In genomic region chr12:4840741-4841140, GRCm38 (mm10) we compare ENCODE assay signal across 8 mouse cellular contexts. TPM values are rescaled to one million over a fixed set of nuclear protein-coding genes. Genes with fewer than 3 reads are reported as not detected.
DNase-seq lines count a peak whose midpoint lies in the region; ATAC-seq and TF ChIP-seq lines count a peak whose summit lies in the region.

No protein-coding gene starts in this region.

- no peaks in the 10 kb centered on the region for H3K27me3 ChIP-seq in liver, adult 2 months (ENCODE audit: control insufficient read depth, insufficient read depth, low read length)
- H3K27me3 ChIP-seq in embryonic facial prominence, embryonic 10.5 days (replicated peaks; ENCODE audit: low read depth, poor library complexity, severe bottlenecking): peaks cover 32% of the 10 kb centered on the region
- peaks cover 25% of the 10 kb centered on the region for H3K27me3 ChIP-seq in hindbrain, embryonic 12.5 days

- H3K9ac ChIP-seq in liver, adult 2 months (ENCODE audit: low read depth, low read length): peak overlapping the region; percentile 63
- peak overlapping the region; percentile 78 for H3K9ac ChIP-seq in hindbrain, embryonic 12.5 days

- DNase-seq in liver, adult 2 months (ENCODE audit: extremely low read depth, low read depth, low spot score): no peak
- DNase-seq in liver (no peak), MN1 (ENCODE audit: low spot score) (no peak)
- DNase-seq in embryonic facial prominence, embryonic 10.5 days (ENCODE audit: low spot score): no peak
- peak; percentile 12 for DNase-seq in lung, postnatal 25 days (ENCODE audit: low spot score)
- DNase-seq in retina, embryonic 14.5 days (ENCODE audit: low spot score): no peak
- no peak for DNase-seq in gastrocnemius, adult 8-10 months (ENCODE audit: low spot score in 2 of 2)

- no peaks in the 10 kb centered on the region for H3K9me3 ChIP-seq in embryonic facial prominence, embryonic 10.5 days
- no peaks in the 10 kb centered on the region for H3K9me3 ChIP-seq in hindbrain, embryonic 12.5 days (replicated peaks)

- 0 out of 2 replicates have a peak, but pooled peaks have one; percentile 3 for ATAC-seq in hindbrain, embryonic 12.5 days (ENCODE audit: low FRiP score)

- no peaks in the 10 kb centered on the region for H3K36me3 ChIP-seq in liver, adult 2 months (ENCODE audit: control insufficient read depth, insufficient read depth, low read length)
- no peaks in the 10 kb centered on the region for H3K36me3 ChIP-seq in embryonic facial prominence, embryonic 10.5 days (replicated peaks)
- no peaks in the 10 kb centered on the region for H3K36me3 ChIP-seq in hindbrain, embryonic 12.5 days

- H3K27ac ChIP-seq in liver, adult 2 months (replicated peaks; ENCODE audit: insufficient read depth, low read depth, low read length): no peak overlapping the region
- H3K27ac ChIP-seq in embryonic facial prominence, embryonic 10.5 days (replicated peaks): peak overlapping the region; percentile 82
- no peak overlapping the region for H3K27ac ChIP-seq in hindbrain, embryonic 12.5 days

- H3K4me1 ChIP-seq in liver, adult 2 months (ENCODE audit: control insufficient read depth, insufficient read depth, low read length): peaks cover 9% of the 10 kb centered on the region
- H3K4me1 ChIP-seq in embryonic facial prominence, embryonic 10.5 days: peaks cover 29% of the 10 kb centered on the region
- H3K4me1 ChIP-seq in hindbrain, embryonic 12.5 days: peaks cover 18% of the 10 kb centered on the region

- no peak for TF ChIP-seq CTCF in liver, adult 2 months (IDR thresholded peaks at IDR 0.05; ENCODE audit: low read depth, low read length)

- TF ChIP-seq POLR2A in liver, adult 2 months (IDR thresholded peaks at IDR 0.05; ENCODE audit: extremely low read depth, insufficient read depth, low read length): no peak

- no peaks in the 10 kb centered on the region; the same call in 1 of the 2 replicates for H3K79me2 ChIP-seq in liver, adult 2 months (ENCODE audit: control insufficient read depth, insufficient read depth, low read length)

- WGBS in liver, adult 2 months: 17% methylated on average over 11 of the region's 11 CpGs
- under 1% methylated on average over 11 of the region's 11 CpGs for WGBS in embryonic facial prominence, embryonic 10.5 days
- 0% methylated on average over 11 of the region's 11 CpGs for WGBS in hindbrain, embryonic 12.5 days

- peak overlapping the region; percentile 92 for H3K4me2 ChIP-seq in hindbrain, embryonic 12.5 days (replicated peaks)

- H3K4me3 ChIP-seq in liver, adult 2 months (ENCODE audit: insufficient read depth, low read depth, low read length): peak overlapping the region; percentile 59
- H3K4me3 ChIP-seq in embryonic facial prominence, embryonic 10.5 days: peak overlapping the region; percentile 88
- H3K4me3 ChIP-seq in hindbrain, embryonic 12.5 days: peak overlapping the region; percentile 79

RNA-seq across cellular contexts. Expression of gene Fkbp1b, which starts 0.7 kb away (rescaled TPM):
- 0.13 and 0.55 TPM in 2 replicates for total RNA-seq in liver, adult 2 months (2014; rRNA removed)
- polyA plus RNA-seq in liver, adult 2 months (2012; rRNA removed): 0.25 and 0.80 TPM in 2 replicates
- 6.4 and 9.7 TPM in 2 replicates for polyA plus RNA-seq in embryonic facial prominence, embryonic 10.5 days (2016; fragmentation: Nextera tagmentation; extraction: Ambion mirVana)
- polyA plus RNA-seq in hindbrain, embryonic 12.5 days (2016; fragmentation: Nextera tagmentation; extraction: Ambion mirVana): 13.4 and 18.6 TPM in 2 replicates
- total RNA-seq in gastrocnemius, adult 8-10 months (2022): under 1 TPM in 1 of 4 experiments, not detected in 3; 0.58 TPM

RNA-seq across cellular contexts. Expression of gene Wdcp, which starts 2.4 kb away (rescaled TPM):
- total RNA-seq in liver, adult 2 months (2014; rRNA removed): 7.9 and 8.0 TPM in 2 replicates
- polyA plus RNA-seq in liver, adult 2 months (2012; rRNA removed): 7.4 and 8.4 TPM in 2 replicates
- 25.9 and 26.0 TPM in 2 replicates for polyA plus RNA-seq in embryonic facial prominence, embryonic 10.5 days (2016; fragmentation: Nextera tagmentation; extraction: Ambion mirVana)
- 17.1 and 19.8 TPM in 2 replicates for polyA plus RNA-seq in hindbrain, embryonic 12.5 days (2016; fragmentation: Nextera tagmentation; extraction: Ambion mirVana)
- 1 to 10 TPM; 4.7 to 5.4 (median 5.1) TPM for total RNA-seq in gastrocnemius, adult 8-10 months (2022)

RNA-seq across cellular contexts. Expression of gene Sf3b6, which starts 23.4 kb away (rescaled TPM):
- 64.2 and 67.3 TPM in 2 replicates for total RNA-seq in liver, adult 2 months (2014; rRNA removed)
- polyA plus RNA-seq in liver, adult 2 months (2012; rRNA removed): 14.3 and 24.2 TPM in 2 replicates
- 299 and 302 TPM in 2 replicates for polyA plus RNA-seq in embryonic facial prominence, embryonic 10.5 days (2016; fragmentation: Nextera tagmentation; extraction: Ambion mirVana)
- 303 and 327 TPM in 2 replicates for polyA plus RNA-seq in hindbrain, embryonic 12.5 days (2016; fragmentation: Nextera tagmentation; extraction: Ambion mirVana)
- 10 to 100 TPM; 24.7 to 34.2 (median 28.8) TPM for total RNA-seq in gastrocnemius, adult 8-10 months (2022)

RNA-seq across cellular contexts. Expression of gene Mfsd2b, which starts 33.4 kb away (rescaled TPM):
- total RNA-seq in liver, adult 2 months (2014; rRNA removed): 0.13 and 0.18 TPM in 2 replicates
- polyA plus RNA-seq in liver, adult 2 months (2012; rRNA removed): 0.17 and 0.39 TPM in 2 replicates
- polyA plus RNA-seq in embryonic facial prominence, embryonic 10.5 days (2016; fragmentation: Nextera tagmentation; extraction: Ambion mirVana): 2.9 and 4.3 TPM in 2 replicates
- polyA plus RNA-seq in hindbrain, embryonic 12.5 days (2016; fragmentation: Nextera tagmentation; extraction: Ambion mirVana): 3.4 and 4.0 TPM in 2 replicates
- total RNA-seq in gastrocnemius, adult 8-10 months (2022): under 1 TPM; 0.25 to 0.48 (median 0.38) TPM

Comparison
In these comparisons a context has a peak if more than half of its experiments do, and no peak if none do; other contexts are left out.
1. RNA of gene Sf3b6, which starts 23.4 kb away (polyA plus RNA-seq): 303 to 327 TPM in hindbrain, embryonic 12.5 days and 299 to 302 TPM in embryonic facial prominence, embryonic 10.5 days; 14.3 to 24.2 TPM in liver, adult 2 months; every median in the first group is over 10 times any median in the second.
2. Peak in every context shown above with its lines, with median percentiles within 50 percentile points of each other: H3K4me3 ChIP-seq.